Mouse (Mus musculus) limb, embryonic 15.5 days (tissue): ENCODE data around the gene Ntmt1. TPM values are rescaled to one million over a fixed set of nuclear protein-coding genes. Genes with fewer than 3 reads are reported as not detected.

Experiments
- ATAC-seq: fragments of 200-750 bp; cut with Nextera tagmentation; 2 replicates; pipeline ENCODE4 v1.8.0; 2017; ENCODE audit warnings: low read depth, moderate TSS enrichment; ENCODE audit not compliant: insufficient number of reproducible peaks, low FRiP score, low TSS enrichment
- H3K27ac ChIP-seq: fragments of 300-500 bp; sonication (generic); 2 replicates; pipeline ENCODE4 v1.5.1; 2015; ENCODE audit warnings: moderate library complexity, mild to moderate bottlenecking, inconsistent platforms
- H3K27me3 ChIP-seq: fragments of 300-500 bp; sonication (generic); 2 replicates; pipeline ENCODE4 v1.6.1; 2015; ENCODE audit warnings: inconsistent platforms
- H3K36me3 ChIP-seq: fragments of 300-500 bp; sonication (generic); 2 replicates; pipeline ENCODE4 v1.6.1; 2015; ENCODE audit warnings: inconsistent platforms
- H3K4me1 ChIP-seq: fragments of 300-500 bp; sonication (generic); 2 replicates; pipeline ENCODE4 v1.6.1; 2015; ENCODE audit warnings: inconsistent platforms
- H3K4me2 ChIP-seq: fragments of 300-500 bp; sonication (generic); 2 replicates; pipeline ENCODE4 v1.6.1; 2015; ENCODE audit warnings: mild to moderate bottlenecking, inconsistent platforms
- H3K4me3 ChIP-seq: fragments of 300-500 bp; sonication (generic); 2 replicates; pipeline ENCODE4 v1.5.1; 2015; ENCODE audit warnings: mild to moderate bottlenecking, inconsistent platforms
- H3K9ac ChIP-seq: fragments of 300-500 bp; sonication (generic); 2 replicates; pipeline ENCODE4 v1.6.1; 2015; ENCODE audit warnings: inconsistent platforms
- H3K9me3 ChIP-seq: fragments of 300-500 bp; sonication (generic); 2 replicates; pipeline ENCODE4 v1.6.1; 2016; ENCODE audit warnings: inconsistent platforms
- WGBS: fragments of 180-500 bp; shearing (Covaris S2); methylation state at CpG from one replicate; pipeline ENCODE4 v1.1.7; 2015; 5-methylcytosine and 5-hydroxymethylcytosine counted together
- polyA plus RNA-seq: library from polyadenylated mRNA; unstranded; fragments of >200 nt; fragmentation: Nextera tagmentation; extraction: Ambion mirVana; gene quantifications from 2 replicates; pipeline ENCODE4 v1.2.1, GENCODE M21; 2015

Gene Ntmt1
- polyA plus RNA-seq, 1 experiment from 2014 or later = 86.3 TPM

GRCm38 (mm10) chr2:30771806-30772460, 35.7 kb upstream of the Ntmt1 start:
- H3K4me3 ChIP-seq = peak overlapping the region; percentile 50
- no peaks in the 10 kb centered on the region for H3K9me3 ChIP-seq
- H3K27me3 ChIP-seq = no peaks in the 10 kb centered on the region
- peak overlapping the region; percentile 51 for H3K9ac ChIP-seq
- 5% methylated on average over 19 of the region's 19 CpGs for WGBS
- peak overlapping the region; percentile 70 for H3K27ac ChIP-seq
- peak overlapping the region; percentile 98 for H3K4me2 ChIP-seq
- H3K4me1 ChIP-seq = peaks cover 25% of the 10 kb centered on the region
- H3K36me3 ChIP-seq = no peaks in the 10 kb centered on the region
- no peak for ATAC-seq

GRCm38 (mm10) chr2:30772581-30773312, 34.9 kb upstream of the Ntmt1 start:
- Histone ChIP-seq H3K27ac (peak overlapping the region; percentile 70; the same call in 1 of the 2 replicates), H3K36me3 (no peaks in the 10 kb centered on the region), H3K9me3 (no peaks in the 10 kb centered on the region), H3K27me3 (no peaks in the 10 kb centered on the region), H3K9ac (no peak overlapping the region), H3K4me2 (no peak overlapping the region), H3K4me1 (peaks cover 20% of the 10 kb centered on the region), H3K4me3 (no peak overlapping the region)
- 47% methylated on average over 15 of the region's 15 CpGs for WGBS
- ATAC-seq = no peak

- peak overlapping the region; percentile 18; the same call in 1 of the 2 replicates for H3K27ac ChIP-seq
- no peaks in the 10 kb centered on the region for H3K36me3 ChIP-seq
- ATAC-seq = no peak
- no peaks in the 10 kb centered on the region for H3K27me3 ChIP-seq
- no peaks in the 10 kb centered on the region for H3K9me3 ChIP-seq
- no peak overlapping the region for H3K4me3 ChIP-seq
- 71% methylated on average over 8 of the region's 8 CpGs for WGBS
- no peak overlapping the region for H3K4me2 ChIP-seq
- no peak overlapping the region for H3K9ac ChIP-seq
- peaks cover 19% of the 10 kb centered on the region for H3K4me1 ChIP-seq
These were observed 34.2 kb upstream of the Ntmt1 start for GRCm38 (mm10) chr2:30773313-30774005.

GRCm38 (mm10) chr2:30775955-30776354, 31.7 kb upstream of the Ntmt1 start:
- H3K4me1 ChIP-seq = peaks cover 19% of the 10 kb centered on the region
- no peaks in the 10 kb centered on the region for H3K36me3 ChIP-seq
- no peak overlapping the region for H3K4me2 ChIP-seq
- no peak for ATAC-seq
- no peaks in the 10 kb centered on the region for H3K9me3 ChIP-seq
- no peak overlapping the region for H3K9ac ChIP-seq
- no peaks in the 10 kb centered on the region for H3K27me3 ChIP-seq
- H3K4me3 ChIP-seq = no peak overlapping the region
- 57% methylated on average over 3 of the region's 3 CpGs for WGBS
- no peak overlapping the region for H3K27ac ChIP-seq

- no peak overlapping the region for H3K9ac ChIP-seq
- H3K4me1 ChIP-seq = peaks cover 6% of the 10 kb centered on the region; the same call in 1 of the 2 replicates
- no peak for ATAC-seq
- 76% methylated on average over 3 of the region's 3 CpGs for WGBS
- no peaks in the 10 kb centered on the region for H3K9me3 ChIP-seq
- H3K27ac ChIP-seq = no peak overlapping the region
- no peak overlapping the region for H3K4me3 ChIP-seq
- no peak overlapping the region for H3K4me2 ChIP-seq
- no peaks in the 10 kb centered on the region for H3K36me3 ChIP-seq
- H3K27me3 ChIP-seq = no peaks in the 10 kb centered on the region
These were observed 30.4 kb upstream of the Ntmt1 start for GRCm38 (mm10) chr2:30777266-30777665.

GRCm38 (mm10) chr2:30778235-30778634, 29.4 kb upstream of the Ntmt1 start:
- Histone ChIP-seq H3K4me3 (no peak overlapping the region), H3K4me1 (peaks cover 4% of the 10 kb centered on the region), H3K9ac (no peak overlapping the region), H3K9me3 (no peaks in the 10 kb centered on the region), H3K27ac (no peak overlapping the region), H3K36me3 (no peaks in the 10 kb centered on the region), H3K27me3 (no peaks in the 10 kb centered on the region), H3K4me2 (no peak overlapping the region)
- 76% methylated on average over 4 of the region's 4 CpGs for WGBS
- ATAC-seq = no peak

GRCm38 (mm10) chr2:30779241-30779640, 28.4 kb upstream of the Ntmt1 start:
- H3K4me1 ChIP-seq = peaks cover 12% of the 10 kb centered on the region
- H3K27me3 ChIP-seq = no peaks in the 10 kb centered on the region
- H3K4me3 ChIP-seq = no peak overlapping the region
- H3K27ac ChIP-seq = no peak overlapping the region
- no peak overlapping the region for H3K4me2 ChIP-seq
- no peak for ATAC-seq
- H3K9me3 ChIP-seq = no peaks in the 10 kb centered on the region
- H3K9ac ChIP-seq = no peak overlapping the region
- 13% methylated on average over 5 of the region's 5 CpGs for WGBS
- H3K36me3 ChIP-seq = no peaks in the 10 kb centered on the region

- no peaks in the 10 kb centered on the region for H3K9me3 ChIP-seq
- ATAC-seq = no peak
- H3K36me3 ChIP-seq = no peaks in the 10 kb centered on the region
- H3K27ac ChIP-seq = peak overlapping the region; percentile 76
- H3K4me3 ChIP-seq = peak overlapping the region; percentile 27; the same call in 1 of the 2 replicates
- H3K4me2 ChIP-seq = peak overlapping the region; percentile 50
- WGBS = 72% methylated on average over 8 of the region's 8 CpGs
- H3K27me3 ChIP-seq = no peaks in the 10 kb centered on the region
- peaks cover 30% of the 10 kb centered on the region for H3K4me1 ChIP-seq
- H3K9ac ChIP-seq = 0 out of 2 replicates have a peak overlapping the region, but pooled peaks have one; percentile 31
These were observed 25.0 kb upstream of the Ntmt1 start for GRCm38 (mm10) chr2:30782312-30783290.

- under 1% methylated on average over 12 of the region's 13 CpGs for WGBS
- Histone ChIP-seq H3K9ac (0 out of 2 replicates have a peak overlapping the region, but pooled peaks have one; percentile 31), H3K9me3 (no peaks in the 10 kb centered on the region), H3K4me2 (peak overlapping the region; percentile 50), H3K27ac (peak overlapping the region; percentile 76), H3K4me3 (peak overlapping the region; percentile 27), H3K36me3 (no peaks in the 10 kb centered on the region), H3K27me3 (no peaks in the 10 kb centered on the region), H3K4me1 (peaks cover 30% of the 10 kb centered on the region)
- peak; percentile 52; the same call in 1 of the 2 replicates for ATAC-seq
These were observed 24.3 kb upstream of the Ntmt1 start for GRCm38 (mm10) chr2:30783346-30783745.

- no peaks in the 10 kb centered on the region for H3K36me3 ChIP-seq
- peak overlapping the region; percentile 57 for H3K4me2 ChIP-seq
- peak overlapping the region; percentile 41; the same call in 1 of the 2 replicates for H3K9ac ChIP-seq
- ATAC-seq = no peak
- H3K9me3 ChIP-seq = no peaks in the 10 kb centered on the region
- H3K27ac ChIP-seq = peak overlapping the region; percentile 76
- H3K4me3 ChIP-seq = peak overlapping the region; percentile 29
- peaks cover 30% of the 10 kb centered on the region for H3K4me1 ChIP-seq
- WGBS = 12% methylated on average over 38 of the region's 40 CpGs
- no peaks in the 10 kb centered on the region for H3K27me3 ChIP-seq
These were observed 23.3 kb upstream of the Ntmt1 start for GRCm38 (mm10) chr2:30784078-30784994.
